17 mouse cellular contexts compared by ENCODE assay signal in the genomic region with DNA sequence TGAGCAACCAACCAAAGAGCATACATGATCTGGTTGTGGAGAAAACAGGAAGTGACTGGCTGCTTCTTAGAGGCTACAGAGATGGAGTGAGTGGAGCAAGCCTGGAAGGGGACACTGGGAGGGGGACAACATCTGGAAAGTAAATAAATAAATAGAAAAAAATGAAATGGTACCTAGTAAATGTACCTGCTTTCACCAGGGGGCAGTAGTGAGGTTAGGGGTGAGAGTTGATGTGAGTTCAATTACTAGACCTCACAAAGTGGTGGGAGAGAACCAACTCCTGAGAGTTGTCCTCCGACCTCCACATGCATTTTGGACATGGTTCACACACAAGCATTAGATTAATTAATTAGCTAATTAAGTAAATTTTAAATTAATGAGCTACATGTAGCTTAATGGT.
DNase-seq lines count a peak whose midpoint lies in the region; TF ChIP-seq lines count a peak whose summit lies in the region.
"Had no signal": no experiment of that assay in that cellular context is flagged by ENCODE, and none has a peak within 500 bp of the region (broad histone marks: within the 10 kb centered on the region; RNA-seq: fewer than 3 reads in every experiment).

No protein-coding gene starts in this region.

- no peak for DNase-seq in layer of hippocampus, adult 2 months (ENCODE audit: low spot score in 2 of 2)
- no peak for DNase-seq in layer of hippocampus, postnatal 25 days (ENCODE audit: extremely low spot score in 1 of 2, low spot score in 1 of 2)
- DNase-seq in ES-CJ7 (ENCODE audit: low read depth, low spot score) = peak; percentile 52
- DNase-seq in R1 (ENCODE audit: low read depth, low spot score) = peak; percentile 22
- DNase-seq in frontal cortex, postnatal 14 days (ENCODE audit: low spot score in 2 of 2) = no peak
- no peak for DNase-seq in urinary bladder, adult 2 months (ENCODE audit: low spot score)
- DNase-seq: adrenal gland, adult 2 months; adrenal gland, postnatal 14 days; cerebellum, adult 11 months; cerebellum, adult 8-10 months; cerebellum, postnatal 14 days; gastrocnemius, adult 2 months; gastrocnemius, postnatal 14 days had no signal

- H3K4me3 ChIP-seq in layer of hippocampus, adult 2 months = no peak overlapping the region
- H3K4me3 ChIP-seq: forebrain, embryonic 10.5 days; forebrain, embryonic 13.5 days; gastrocnemius, adult 2 months; hindbrain, embryonic 12.5 days; hindbrain, embryonic 15.5 days had no signal

- peak; percentile 51 for TF ChIP-seq CTCF in layer of hippocampus, adult 2 months (conservative IDR thresholded peaks at IDR 0.05)

- no peak overlapping the region for H3K27ac ChIP-seq in layer of hippocampus, adult 2 months
- H3K27ac ChIP-seq: forebrain, embryonic 10.5 days; forebrain, embryonic 13.5 days; gastrocnemius, adult 2 months; hindbrain, embryonic 12.5 days; hindbrain, embryonic 15.5 days had no signal

Comparison
In these comparisons a context has a peak if more than half of its experiments do, and no peak if none do; other contexts are left out.
1. DNase-seq: peak in ES-CJ7 (single experiment) and R1 (single experiment); none in layer of hippocampus, adult 2 months (0 of 2), layer of hippocampus, postnatal 25 days (0 of 2), frontal cortex, postnatal 14 days (0 of 2) and urinary bladder, adult 2 months (single experiment).